Mouse (Mus musculus) stomach, postnatal 0 days (tissue): ENCODE results near the gene Ulbp1.

ENCODE experiments used
- CTCF ChIP-seq: IDR thresholded peaks from 2 replicates; pipeline ENCODE4 v1.5.1; 2016; ENCODE audit warnings: antibody characterized with exemption, low read depth, mild to moderate bottlenecking, moderate library complexity
- EP300 ChIP-seq: optimal IDR thresholded peaks from 2 replicates; pipeline ENCODE3; 2016; ENCODE audit warnings: antibody characterized with exemption

GRCm38 (mm10) chr10:7391935-7392930 is 81.2 kb downstream of the Ulbp1 start:
- TF ChIP-seq CTCF = no peak
- TF ChIP-seq EP300 = no peak
